Mouse (Mus musculus) liver, adult 2 months (tissue): ENCODE data around the gene Kansl1.

Experiments used
- CTCF ChIP-seq: fragments of 200-500 bp; IDR thresholded peaks from 2 replicates; pipeline ENCODE4 v1.5.1; 2011; ENCODE audit warnings: low read depth, low read length, control low read depth
- POLR2A ChIP-seq: fragments of 200-500 bp; IDR thresholded peaks from 2 replicates; pipeline ENCODE4 v1.6.1; 2011; ENCODE audit warnings: low read length, control low read depth; ENCODE audit not compliant: insufficient read depth; ENCODE audit errors: extremely low read depth

- TF ChIP-seq CTCF (no peak), POLR2A (no peak)
These were observed 36.4 kb downstream of the Kansl1 start for GRCm38 (mm10) chr11:104432251-104432650.
